Mouse (Mus musculus) liver, embryonic 16.5 days (tissue): ENCODE results near the gene Gdpd1. TPM values are rescaled to one million over a fixed set of nuclear protein-coding genes. Genes with fewer than 3 reads are reported as not detected.

ENCODE experiments used
- ATAC-seq: fragments of 200-750 bp; cut with Nextera tagmentation; 2 replicates; pipeline ENCODE4 v1.8.0; 2017; ENCODE audit warnings: low read depth, mild to moderate bottlenecking, moderate number of reproducible peaks, moderate library complexity
- H3K27ac ChIP-seq: fragments of 300-500 bp; sonication (generic); 2 replicates; pipeline ENCODE4 v1.5.1; 2014; ENCODE audit warnings: mild to moderate bottlenecking, low read length
- H3K27me3 ChIP-seq: fragments of 300-500 bp; sonication (generic); 2 replicates; pipeline ENCODE4 v1.6.1; 2014; ENCODE audit warnings: low read depth, low read length, mixed read lengths; ENCODE audit not compliant: control insufficient read depth, insufficient read depth
- H3K36me3 ChIP-seq: fragments of 300-500 bp; sonication (generic); 2 replicates; pipeline ENCODE4 v1.6.1; 2014; ENCODE audit warnings: mild to moderate bottlenecking; ENCODE audit not compliant: control insufficient read depth, insufficient read depth
- H3K4me1 ChIP-seq: fragments of 300-500 bp; sonication (generic); 2 replicates; pipeline ENCODE4 v1.6.1; 2014; ENCODE audit warnings: low read depth, low read length, mixed read lengths; ENCODE audit not compliant: control insufficient read depth
- H3K4me2 ChIP-seq: fragments of 300-500 bp; sonication (generic); 2 replicates; pipeline ENCODE4 v1.6.1; 2014; ENCODE audit warnings: low read depth, low read length, mixed read lengths
- H3K4me3 ChIP-seq: fragments of 300-500 bp; sonication (generic); 2 replicates; pipeline ENCODE4 v1.5.1; 2014; ENCODE audit warnings: low read depth, mild to moderate bottlenecking, low read length
- H3K9ac ChIP-seq: fragments of 300-500 bp; sonication (generic); 2 replicates; pipeline ENCODE4 v1.6.1; 2014; ENCODE audit warnings: low read depth, low read length
- H3K9me3 ChIP-seq: fragments of 300-500 bp; sonication (generic); replicated peaks from 2 replicates; pipeline ENCODE4 v1.6.1; 2016; ENCODE audit warnings: low read length; ENCODE audit not compliant: control insufficient read depth
- WGBS: fragments of 180-500 bp; shearing (Covaris S2); extraction: QIAGEN DNeasy Blood & Tissue Kit; methylation state at CpG from one replicate; pipeline ENCODE4 v1.1.7; 2014; ENCODE audit not compliant: insufficient replicate concordance; 5-methylcytosine and 5-hydroxymethylcytosine counted together
- polyA plus RNA-seq: library from polyadenylated mRNA; unstranded; fragments of >200 nt; fragmentation: Nextera tagmentation; extraction: Ambion mirVana; gene quantifications from 2 replicates; pipeline ENCODE4 v1.2.1, GENCODE M21; 2015

The Gdpd1 gene
- polyA plus RNA-seq, 1 experiment from 2014 or later = 4.7 TPM

GRCm38 (mm10) chr11:87019431-87019830 is 54.4 kb downstream of the Gdpd1 start:
- no peak overlapping the region for H3K4me2 ChIP-seq
- no peaks in the 10 kb centered on the region for H3K4me1 ChIP-seq
- no peak for ATAC-seq
- H3K4me3 ChIP-seq = no peak overlapping the region
- H3K36me3 ChIP-seq = no peaks in the 10 kb centered on the region
- H3K9me3 ChIP-seq = no peaks in the 10 kb centered on the region
- H3K9ac ChIP-seq = no peak overlapping the region
- no peaks in the 10 kb centered on the region for H3K27me3 ChIP-seq
- no peak overlapping the region for H3K27ac ChIP-seq
- 74% methylated on average over 8 of the region's 8 CpGs for WGBS

- Histone ChIP-seq H3K27ac (no peak overlapping the region), H3K36me3 (no peaks in the 10 kb centered on the region), H3K9me3 (no peaks in the 10 kb centered on the region), H3K4me3 (no peak overlapping the region), H3K4me1 (no peaks in the 10 kb centered on the region), H3K4me2 (no peak overlapping the region), H3K9ac (no peak overlapping the region), H3K27me3 (no peaks in the 10 kb centered on the region)
- ATAC-seq = no peak
- WGBS = 39% methylated on average over 4 of the region's 4 CpGs
These were observed 55.8 kb downstream of the Gdpd1 start for GRCm38 (mm10) chr11:87018081-87018480.

DNA sequence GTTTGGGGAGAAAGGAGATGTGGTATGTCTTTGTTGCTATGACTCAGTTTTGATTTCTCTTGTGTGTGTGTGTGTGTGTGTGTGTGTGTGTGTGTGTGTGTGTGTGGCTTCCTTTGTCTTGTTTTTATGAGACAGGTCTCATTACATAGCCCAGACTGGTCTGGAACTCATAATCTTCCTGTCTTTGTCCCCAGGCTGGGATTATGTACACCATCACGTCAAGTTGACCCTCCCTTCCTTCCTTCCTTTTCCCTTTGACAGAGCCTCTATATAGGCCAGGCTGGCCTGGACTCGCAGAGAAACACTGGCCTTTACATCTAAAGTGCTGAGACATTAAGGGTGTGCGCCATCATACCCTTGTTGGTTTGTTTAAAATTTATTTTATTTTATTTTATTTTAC is 58.2 kb downstream of the Gdpd1 start:
- no peak for ATAC-seq
- no peak overlapping the region for H3K27ac ChIP-seq
- no peak overlapping the region for H3K4me3 ChIP-seq
- WGBS = 45% methylated on average over 3 of the region's 3 CpGs
- no peaks in the 10 kb centered on the region for H3K9me3 ChIP-seq
- no peak overlapping the region for H3K4me2 ChIP-seq
- no peaks in the 10 kb centered on the region for H3K4me1 ChIP-seq
- H3K27me3 ChIP-seq = no peaks in the 10 kb centered on the region
- H3K9ac ChIP-seq = no peak overlapping the region
- no peaks in the 10 kb centered on the region for H3K36me3 ChIP-seq

- no peaks in the 10 kb centered on the region for H3K36me3 ChIP-seq
- H3K9me3 ChIP-seq = no peaks in the 10 kb centered on the region
- no peaks in the 10 kb centered on the region for H3K4me1 ChIP-seq
- no peaks in the 10 kb centered on the region for H3K27me3 ChIP-seq
- no peak overlapping the region for H3K4me2 ChIP-seq
- H3K4me3 ChIP-seq = no peak overlapping the region
- no peak overlapping the region for H3K9ac ChIP-seq
- WGBS = 15% methylated on average over 9 of the region's 9 CpGs
- ATAC-seq = no peak
- H3K27ac ChIP-seq = no peak overlapping the region
These were observed 63.4 kb downstream of the Gdpd1 start for GRCm38 (mm10) chr11:87010476-87010875.

DNA sequence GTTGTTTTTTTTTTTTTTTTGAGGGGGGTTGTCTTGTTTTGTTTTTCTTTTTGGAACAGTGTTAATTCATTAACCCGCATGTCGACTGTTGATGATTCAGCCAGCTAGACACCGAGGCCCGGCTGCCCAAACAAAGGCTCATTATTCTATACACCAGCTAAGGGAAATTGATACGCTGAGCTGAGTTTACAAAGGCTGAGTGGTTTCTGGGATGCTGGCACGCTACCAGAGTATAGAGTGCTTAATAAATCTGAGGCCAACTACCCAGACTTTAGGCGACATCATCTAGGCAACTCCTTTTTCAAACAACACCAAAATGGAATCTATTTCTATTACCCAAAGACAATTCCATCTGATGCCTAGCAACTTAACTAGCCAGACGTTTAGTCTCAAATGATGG is 66.5 kb downstream of the Gdpd1 start:
- WGBS = 61% methylated on average over 8 of the region's 8 CpGs
- no peaks in the 10 kb centered on the region for H3K9me3 ChIP-seq
- H3K4me1 ChIP-seq = no peaks in the 10 kb centered on the region
- no peak for ATAC-seq
- no peak overlapping the region for H3K27ac ChIP-seq
- H3K4me3 ChIP-seq = no peak overlapping the region
- H3K4me2 ChIP-seq = no peak overlapping the region
- no peaks in the 10 kb centered on the region for H3K36me3 ChIP-seq
- no peaks in the 10 kb centered on the region for H3K27me3 ChIP-seq
- no peak overlapping the region for H3K9ac ChIP-seq

DNA sequence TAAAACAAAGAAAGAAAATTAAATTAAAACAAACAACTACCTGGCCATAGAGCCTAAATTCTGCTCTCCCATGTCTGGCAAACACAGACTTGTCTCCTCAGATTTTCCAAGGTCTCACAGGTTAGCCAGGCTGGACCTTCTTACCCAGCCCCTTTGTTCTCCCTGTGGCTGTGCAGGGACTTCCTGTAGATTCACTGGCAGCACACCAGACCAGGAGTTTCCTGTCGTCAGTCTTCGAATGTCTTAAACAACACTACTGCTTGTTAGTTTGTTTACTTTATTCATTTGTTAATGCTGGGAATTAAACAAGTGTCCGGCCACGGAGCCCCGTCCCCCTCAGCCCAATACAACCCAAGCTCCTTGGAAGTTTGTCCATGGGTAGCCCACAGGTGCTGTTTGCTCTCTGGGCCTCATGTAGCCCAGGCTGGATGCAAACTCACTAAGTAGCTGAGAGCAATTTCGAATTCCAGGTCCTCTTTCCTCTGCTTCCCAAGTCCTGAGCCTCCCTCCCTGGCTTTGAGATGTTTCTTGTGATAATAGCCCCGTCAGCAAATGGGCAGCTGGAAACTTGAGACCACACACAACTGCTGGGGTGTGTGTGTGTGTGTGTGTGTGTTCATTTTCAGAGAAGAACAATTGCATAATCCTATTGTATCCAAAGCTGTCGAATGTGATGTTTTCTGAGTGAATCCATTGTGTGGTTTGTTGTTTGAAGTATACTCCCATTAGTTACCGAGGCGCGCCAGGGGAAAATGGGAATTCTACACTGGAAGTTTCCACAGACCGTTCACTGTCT is 68.7 kb downstream of the Gdpd1 start:
- H3K9me3 ChIP-seq = no peaks in the 10 kb centered on the region
- H3K36me3 ChIP-seq = no peaks in the 10 kb centered on the region
- H3K27ac ChIP-seq = no peak overlapping the region
- ATAC-seq = no peak
- H3K4me1 ChIP-seq = no peaks in the 10 kb centered on the region
- no peaks in the 10 kb centered on the region for H3K27me3 ChIP-seq
- no peak overlapping the region for H3K4me3 ChIP-seq
- no peak overlapping the region for H3K4me2 ChIP-seq
- H3K9ac ChIP-seq = no peak overlapping the region
- WGBS = 44% methylated on average over 12 of the region's 12 CpGs

GRCm38 (mm10) chr11:87002078-87002829 is 71.6 kb downstream of the Gdpd1 start:
- no peak overlapping the region for H3K4me2 ChIP-seq
- H3K27me3 ChIP-seq = no peaks in the 10 kb centered on the region
- no peak overlapping the region for H3K27ac ChIP-seq

DNA sequence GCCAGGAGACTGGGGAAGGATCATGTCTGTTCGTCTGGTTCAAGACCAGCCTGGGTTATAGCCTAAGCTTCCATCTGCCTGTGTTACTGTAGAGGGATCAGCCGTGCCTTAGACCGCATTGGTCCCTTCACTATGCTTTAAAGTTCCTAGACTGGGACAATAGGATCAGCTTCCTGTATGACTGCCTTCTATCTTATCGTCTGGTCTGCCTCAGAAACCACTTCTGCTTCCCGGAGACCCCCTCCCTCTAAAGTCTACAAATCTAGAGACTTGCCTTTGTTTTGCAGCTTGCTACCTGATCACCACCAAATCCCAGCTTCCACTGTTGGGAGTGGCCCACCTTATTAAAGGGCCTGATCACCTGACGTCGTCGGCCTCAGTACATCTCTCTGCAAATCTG is 72.6 kb downstream of the Gdpd1 start:
- H3K9ac ChIP-seq = no peak overlapping the region
- no peaks in the 10 kb centered on the region for H3K36me3 ChIP-seq
- H3K27ac ChIP-seq = no peak overlapping the region
- H3K4me3 ChIP-seq = no peak overlapping the region
- no peaks in the 10 kb centered on the region for H3K4me1 ChIP-seq
- no peak for ATAC-seq
- H3K9me3 ChIP-seq = no peaks in the 10 kb centered on the region
- H3K4me2 ChIP-seq = no peak overlapping the region
- no peaks in the 10 kb centered on the region for H3K27me3 ChIP-seq
- 24% methylated on average over 8 of the region's 8 CpGs for WGBS

More at GRCm38 (mm10) chr11:87002078-87002829, 71.6 kb downstream of the Gdpd1 start:
- H3K9ac ChIP-seq = no peak overlapping the region
- H3K36me3 ChIP-seq = no peaks in the 10 kb centered on the region
- no peaks in the 10 kb centered on the region for H3K9me3 ChIP-seq
- 60% methylated on average over 10 of the region's 10 CpGs for WGBS
- ATAC-seq = no peak
- no peak overlapping the region for H3K4me3 ChIP-seq
- no peaks in the 10 kb centered on the region for H3K4me1 ChIP-seq

DNA sequence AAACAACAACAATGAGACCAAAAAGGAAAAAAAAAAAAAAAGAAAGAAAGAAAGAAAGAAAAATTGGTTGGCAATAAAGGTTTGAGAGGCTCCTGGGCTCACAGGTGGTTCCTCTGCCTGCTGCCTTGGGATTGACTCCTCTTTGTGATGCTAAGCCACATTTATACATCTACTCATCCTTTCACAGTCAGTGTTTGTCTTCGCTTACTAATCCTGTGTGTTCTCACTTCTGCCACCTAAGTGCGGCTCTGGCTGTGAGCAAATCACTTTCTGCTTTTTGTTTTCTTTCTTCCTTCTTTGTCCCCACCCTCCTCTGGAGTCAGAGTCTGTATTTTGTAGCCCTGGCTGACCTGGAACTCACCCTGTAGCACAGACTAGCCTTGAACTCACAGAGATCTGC is 77.6 kb downstream of the Gdpd1 start:
- Histone ChIP-seq H3K4me3 (no peak overlapping the region), H3K4me1 (peaks cover 6% of the 10 kb centered on the region), H3K36me3 (no peaks in the 10 kb centered on the region), H3K27me3 (no peaks in the 10 kb centered on the region), H3K27ac (no peak overlapping the region), H3K9me3 (no peaks in the 10 kb centered on the region), H3K9ac (no peak overlapping the region), H3K4me2 (no peak overlapping the region)
- no peak for ATAC-seq
- WGBS = 65% methylated on average over 2 of the region's 2 CpGs
